ENCODE assay signal across 8 mouse cellular contexts in the genomic region with DNA sequence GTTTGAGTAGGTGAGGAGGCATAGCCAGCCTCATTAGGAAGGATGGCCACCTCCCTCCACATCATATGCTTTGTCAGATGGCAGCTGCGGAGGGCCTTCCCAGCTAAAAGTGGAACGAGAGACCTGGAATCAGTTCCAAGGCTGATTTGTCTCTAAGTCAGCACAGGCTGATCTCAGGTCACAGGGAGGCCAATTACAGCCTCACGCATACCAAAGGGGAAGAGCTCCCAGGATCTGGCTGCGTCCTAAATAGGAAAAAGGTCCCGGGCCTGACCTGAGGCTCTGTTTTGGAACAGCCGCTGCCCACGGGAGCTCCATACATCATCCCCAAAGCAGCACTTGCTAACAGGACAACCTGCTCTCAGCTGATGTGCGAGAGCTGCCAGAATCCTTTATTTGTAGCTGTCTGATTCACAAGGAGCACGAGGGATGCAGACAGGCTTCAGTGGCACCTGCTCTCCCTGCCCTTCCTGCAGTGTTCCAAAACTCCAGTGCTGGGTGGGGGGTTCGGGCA.
DNase-seq lines count a peak whose midpoint lies in the region; ATAC-seq and TF ChIP-seq lines count a peak whose summit lies in the region.

No protein-coding gene starts in this region.

- peak overlapping the region; percentile 94 for H3K27ac ChIP-seq in heart, postnatal 0 days (ENCODE audit: low read depth)

- WGBS in heart, postnatal 0 days, result 13% methylated on average over 10 of the region's 10 CpGs

- H3K4me1 ChIP-seq in heart, postnatal 0 days (ENCODE audit: control insufficient read depth, insufficient read depth), result peaks cover 53% of the 10 kb centered on the region

- peak; percentile 89 for ATAC-seq in heart, postnatal 0 days (ENCODE audit: insufficient read depth, low read depth)

- H3K9me3 ChIP-seq in heart, postnatal 0 days (replicated peaks; ENCODE audit: control insufficient read depth, low read length), result no peaks in the 10 kb centered on the region

- H3K4me2 ChIP-seq in heart, postnatal 0 days (ENCODE audit: low read depth, low read length), result no peak overlapping the region

- peak; percentile 87 for TF ChIP-seq EP300 in heart, postnatal 0 days (IDR thresholded peaks at IDR 0.05; ENCODE audit: low read depth)

- no peaks in the 10 kb centered on the region for H3K27me3 ChIP-seq in heart, postnatal 0 days (ENCODE audit: control insufficient read depth, insufficient read depth, low read length)

- no peak for TF ChIP-seq CTCF in heart, postnatal 0 days (IDR thresholded peaks at IDR 0.05; ENCODE audit: low read depth)

- peak; percentile 18 to 62 for DNase-seq in kidney, postnatal 25 days
- DNase-seq in kidney, postnatal 4 days, result no peak
- DNase-seq in adrenal gland, postnatal 10 days, result peak; percentile 24
- peak; percentile 49 for DNase-seq in embryo, embryonic 10 days (ENCODE audit: low spot score)
- DNase-seq in heart, postnatal 0 days (ENCODE audit: low spot score), result peak; percentile 88
- peak; percentile 28 to 62 for DNase-seq in right cerebral cortex, postnatal 36 days (ENCODE audit: low spot score in 2 of 2)
- DNase-seq in thymus, postnatal 14 days, result no peak
- DNase-seq in T-cell, adult 2 months (ENCODE audit: low spot score), result no peak

- no peak overlapping the region for H3K4me3 ChIP-seq in heart, postnatal 0 days (ENCODE audit: low read depth, low read length)

- no peak overlapping the region for H3K9ac ChIP-seq in heart, postnatal 0 days (replicated peaks; ENCODE audit: low read depth, low read length)

- peaks cover 25% of the 10 kb centered on the region for H3K36me3 ChIP-seq in heart, postnatal 0 days (replicated peaks; ENCODE audit: control insufficient read depth, insufficient read depth, low read length)

Comparison
In these comparisons a context has a peak if more than half of its experiments do, and no peak if none do; other contexts are left out.
1. DNase-seq: peak in kidney, postnatal 25 days (2 of 2), adrenal gland, postnatal 10 days (single experiment), embryo, embryonic 10 days (single experiment), heart, postnatal 0 days (single experiment) and right cerebral cortex, postnatal 36 days (2 of 2); none in kidney, postnatal 4 days (0 of 2), thymus, postnatal 14 days (single experiment) and T-cell, adult 2 months (single experiment).